Mouse (Mus musculus): Measurements from ENCODE around the gene Dlx3.

The Dlx3 gene

DNA sequence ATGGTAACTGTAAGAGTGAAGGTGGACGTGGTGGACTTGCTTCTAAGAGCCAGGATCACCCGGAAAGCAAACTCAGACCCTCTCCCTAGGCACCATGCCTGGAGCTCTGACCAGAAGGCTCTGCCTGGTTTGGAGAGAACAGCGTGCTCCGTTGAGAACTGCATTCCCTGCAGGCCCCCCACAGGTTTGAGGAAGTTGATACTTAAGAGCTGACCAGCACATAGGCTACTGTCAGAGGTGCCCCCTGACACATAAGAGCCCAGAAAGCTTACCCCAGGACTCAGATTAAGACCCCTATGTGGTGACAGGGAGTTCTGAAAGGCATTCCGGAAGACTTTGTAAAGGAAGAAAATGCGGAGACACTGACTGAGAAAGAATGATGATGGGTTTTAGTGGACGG, 31.6 kb upstream of the Dlx3 start:
- in situ Hi-C loops (cut with MboI, MseI), result no loop called here

GRCm38 (mm10) chr11:95088857-95089779, 30.8 kb upstream of the Dlx3 start:
- in situ Hi-C loops (cut with MboI, MseI), result no loop called here

DNA sequence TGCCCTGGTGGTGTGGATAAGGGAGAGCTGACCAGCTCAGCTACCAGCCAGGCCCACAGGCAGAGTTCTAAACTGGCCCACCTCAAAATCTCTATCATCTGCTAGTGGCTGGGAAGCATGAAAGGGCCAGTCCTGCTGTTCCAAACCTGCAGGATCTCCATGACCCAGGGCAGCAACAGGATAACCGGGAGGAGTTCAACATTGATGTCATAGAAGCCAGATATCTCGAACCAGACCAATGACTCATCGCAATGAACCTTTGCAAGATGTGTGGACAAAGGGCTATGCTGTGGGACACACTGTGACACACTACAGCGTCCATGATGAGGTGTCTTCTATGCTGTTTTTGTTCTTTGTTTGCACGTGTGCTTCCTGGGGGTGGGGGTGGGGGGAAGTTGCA, 26.8 kb upstream of the Dlx3 start:
- in situ Hi-C loops (cut with MboI, MseI), result no loop called here

DNA sequence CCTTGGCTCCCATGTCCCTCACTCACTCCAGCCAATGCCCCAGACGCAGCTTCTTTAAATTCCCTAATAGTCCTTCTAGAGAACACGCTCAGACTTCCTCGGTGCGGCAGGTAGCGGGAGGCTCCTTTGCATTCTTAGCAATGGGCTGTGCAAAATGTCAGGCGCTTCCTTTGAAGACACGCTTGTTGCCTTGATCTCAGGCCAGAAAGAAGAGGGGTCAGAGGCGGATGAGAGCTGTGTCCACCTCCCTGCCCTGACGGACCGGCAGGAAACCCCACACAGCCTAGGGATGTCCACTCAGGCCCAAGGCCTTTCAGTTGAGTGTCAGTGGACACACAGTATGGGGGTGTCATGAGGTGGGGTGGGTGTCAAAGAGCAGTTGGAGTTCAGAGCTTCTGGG, 24.3 kb upstream of the Dlx3 start:
- in situ Hi-C loops (cut with MboI, MseI), result no loop called here

GRCm38 (mm10) chr11:95096608-95097373, 23.1 kb upstream of the Dlx3 start:
- in situ Hi-C loops (cut with MboI, MseI), result no loop called here

DNA sequence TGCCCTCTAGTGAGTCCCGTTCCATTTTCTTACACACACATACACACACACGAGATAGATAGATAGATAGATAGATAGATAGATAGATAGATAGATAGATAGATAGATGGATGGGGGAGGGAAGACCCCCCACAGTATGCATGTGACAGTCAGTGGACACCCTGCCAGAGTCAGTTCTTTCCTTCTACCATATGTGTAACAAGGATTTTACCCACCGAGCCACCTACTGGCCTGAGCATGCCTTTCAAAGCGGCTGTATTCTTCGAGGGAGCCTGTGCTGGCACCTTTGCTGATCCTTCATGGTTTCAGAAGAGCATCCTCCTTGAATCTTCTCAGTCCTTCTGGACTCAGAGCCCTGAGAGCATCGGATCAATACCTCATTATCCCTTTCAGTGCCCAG, 22.0 kb upstream of the Dlx3 start:
- in situ Hi-C loops (cut with MboI, MseI), result no loop called here

GRCm38 (mm10) chr11:95098346-95099095, 21.4 kb upstream of the Dlx3 start:
- in situ Hi-C loops (cut with MboI, MseI), result no loop called here

DNA sequence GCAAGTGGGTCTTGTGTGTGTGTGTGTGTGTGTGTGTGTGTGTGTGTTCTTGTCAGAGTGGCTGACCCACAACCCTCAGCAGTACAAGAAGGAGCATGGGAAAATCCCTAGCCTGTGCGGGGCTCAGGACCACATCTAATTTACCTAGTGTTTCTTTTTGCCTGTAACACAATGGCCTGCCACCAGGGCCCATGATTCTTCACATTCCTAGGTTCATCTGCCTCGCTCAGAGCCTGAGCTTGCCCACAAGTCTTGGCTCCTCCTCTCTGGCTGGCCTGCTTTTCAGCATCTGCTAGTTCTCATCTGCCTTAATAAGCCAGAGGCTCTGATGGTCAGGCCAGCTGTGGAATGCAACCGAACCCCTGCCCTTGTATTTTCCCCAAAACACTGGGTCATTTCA, 19.5 kb upstream of the Dlx3 start:
- in situ Hi-C loops (cut with MboI, MseI), result no loop called here

- in situ Hi-C loops (cut with MboI, MseI), result no loop called here
These were observed 18.7 kb upstream of the Dlx3 start for GRCm38 (mm10) chr11:95101071-95101788.

GRCm38 (mm10) chr11:95102161-95102904, 17.6 kb upstream of the Dlx3 start:
- in situ Hi-C loops (cut with MboI, MseI), result no loop called here

DNA sequence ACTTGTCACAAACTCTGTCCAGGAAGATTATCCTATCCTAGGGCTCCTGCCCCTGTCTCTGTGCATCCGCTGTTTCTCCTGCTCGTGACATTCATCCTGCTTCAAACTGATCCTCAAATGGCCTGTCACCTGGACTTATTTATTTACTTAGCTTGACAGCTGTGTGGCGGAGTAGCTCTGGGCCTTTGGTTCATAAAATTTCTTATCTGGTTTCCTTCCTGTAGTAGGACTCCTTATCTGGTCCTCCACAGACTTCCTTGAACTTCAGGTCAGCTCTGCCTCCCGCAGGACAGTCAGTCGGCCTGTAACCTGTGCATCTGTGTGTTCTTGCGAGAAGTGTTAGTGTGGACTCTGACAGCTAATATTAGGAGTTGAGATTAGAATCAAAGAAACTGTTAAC, 15.7 kb upstream of the Dlx3 start:
- in situ Hi-C loops (cut with MboI, MseI), result no loop called here

DNA sequence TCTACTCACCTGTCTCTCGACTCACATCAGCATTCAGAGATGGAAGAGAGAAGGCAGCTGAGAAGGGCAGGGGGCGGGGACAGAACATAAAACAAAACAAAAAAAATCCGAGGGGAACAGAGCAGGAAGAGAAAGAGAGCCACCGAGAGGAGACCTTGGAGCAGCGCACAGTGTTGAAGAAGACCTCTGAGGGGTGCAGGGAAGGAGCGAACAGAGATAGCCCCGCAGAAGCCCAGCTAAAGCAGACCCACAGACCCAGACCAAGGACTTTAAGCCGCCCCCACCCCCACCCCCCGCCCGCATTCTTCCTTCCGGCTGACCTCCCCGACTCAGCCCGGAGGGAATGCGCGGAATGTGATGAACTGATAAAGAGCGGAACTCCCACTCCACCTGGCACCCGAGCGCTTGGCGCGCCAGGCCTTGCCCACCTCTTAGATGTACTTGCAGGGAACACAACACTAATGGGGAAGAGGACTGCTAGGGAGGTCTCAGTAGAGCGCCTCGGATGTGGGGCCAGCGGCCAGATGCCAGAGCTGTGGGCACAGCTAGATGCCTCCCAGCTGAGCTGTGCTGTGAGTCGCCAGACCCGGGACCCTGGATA, 14.5 kb upstream of the Dlx3 start:
- in situ Hi-C loops (cut with MboI, MseI), result no loop called here

DNA sequence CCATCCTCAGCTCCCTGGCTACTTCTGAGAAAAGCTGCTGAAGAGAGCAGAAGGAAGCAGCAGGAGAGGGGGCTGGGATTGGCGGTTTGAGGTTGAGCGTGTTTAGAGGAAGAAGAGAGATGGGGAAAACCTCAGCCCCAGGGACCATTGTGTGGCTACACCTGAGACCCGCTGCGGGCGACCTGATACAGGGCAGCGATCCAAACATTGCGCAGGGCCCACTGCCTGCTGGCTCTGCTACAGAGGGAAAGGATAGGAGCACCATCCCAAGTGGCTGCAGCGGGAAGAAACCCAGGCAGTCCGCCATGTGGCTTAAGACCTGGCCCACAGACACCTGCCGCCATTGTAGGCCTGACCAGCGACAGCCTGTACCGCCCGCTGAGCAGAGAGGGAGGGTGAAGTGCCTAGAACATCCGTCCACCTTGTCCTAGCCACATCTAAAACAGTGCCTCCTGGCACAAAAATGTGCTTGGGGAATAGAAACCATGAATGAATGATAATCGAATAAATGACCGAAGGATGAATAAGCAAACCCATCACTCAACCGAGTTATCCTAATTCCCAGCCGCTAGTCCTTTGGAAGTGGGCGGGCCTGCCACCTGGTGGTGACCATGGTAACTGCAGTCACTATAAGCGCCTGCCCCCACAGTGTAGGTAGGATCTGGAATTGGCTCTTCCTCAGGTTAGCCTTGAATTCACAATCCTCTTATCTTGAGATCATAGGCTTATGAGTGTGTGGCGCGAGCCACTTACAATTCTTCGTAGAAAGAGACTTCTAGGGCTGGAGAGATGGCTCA, 13.3 kb upstream of the Dlx3 start:
- in situ Hi-C loops (cut with MboI, MseI), result no loop called here

DNA sequence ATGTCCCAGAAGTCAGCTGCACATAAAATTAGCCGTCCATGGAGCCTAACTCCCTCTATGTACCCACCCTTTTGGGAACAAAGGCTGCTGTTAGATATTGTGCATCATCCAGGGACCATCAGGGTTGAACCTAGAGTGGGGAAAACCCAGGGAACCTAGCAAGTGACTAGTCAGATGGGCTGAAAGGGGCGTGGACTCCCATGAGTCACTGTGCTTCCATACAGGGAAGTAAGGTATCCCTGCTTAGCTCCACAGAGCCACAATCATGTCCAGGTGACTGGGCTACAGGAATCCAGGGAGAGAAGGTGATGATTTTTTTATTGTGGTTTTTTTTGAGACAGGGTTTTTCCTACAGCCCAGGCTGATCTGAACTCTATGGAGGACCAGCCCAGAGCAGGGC, 10.9 kb upstream of the Dlx3 start:
- in situ Hi-C loops (cut with MboI, MseI), result no loop called here

GRCm38 (mm10) chr11:95110081-95110480, 9.8 kb upstream of the Dlx3 start:
- in situ Hi-C loops (cut with MboI, MseI), result no loop called here

GRCm38 (mm10) chr11:95117030-95117429, 2.9 kb upstream of the Dlx3 start:
- in situ Hi-C loops (cut with MboI, MseI), result no loop called here

DNA sequence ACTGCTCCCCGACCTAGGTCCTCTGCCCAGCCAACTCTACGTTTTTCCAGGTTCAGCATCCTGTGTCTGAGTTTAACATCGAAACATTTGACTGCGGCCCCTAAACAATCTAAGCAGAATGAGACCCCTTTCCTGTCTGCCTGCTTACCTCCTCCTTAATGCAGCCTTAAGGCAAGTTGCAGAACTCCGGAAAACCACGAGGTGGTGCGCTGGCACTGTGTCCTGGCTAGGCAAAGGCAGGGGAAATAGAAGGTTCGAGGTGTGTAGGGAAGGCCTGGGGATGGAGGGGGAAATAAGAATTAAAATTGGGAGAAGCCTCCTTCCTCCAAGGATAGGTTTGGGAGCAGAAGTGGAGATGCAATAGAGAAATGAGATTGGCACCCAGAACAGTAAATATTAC, 1.4 kb upstream of the Dlx3 start:
- in situ Hi-C loops (cut with MboI, MseI), result no loop called here

DNA sequence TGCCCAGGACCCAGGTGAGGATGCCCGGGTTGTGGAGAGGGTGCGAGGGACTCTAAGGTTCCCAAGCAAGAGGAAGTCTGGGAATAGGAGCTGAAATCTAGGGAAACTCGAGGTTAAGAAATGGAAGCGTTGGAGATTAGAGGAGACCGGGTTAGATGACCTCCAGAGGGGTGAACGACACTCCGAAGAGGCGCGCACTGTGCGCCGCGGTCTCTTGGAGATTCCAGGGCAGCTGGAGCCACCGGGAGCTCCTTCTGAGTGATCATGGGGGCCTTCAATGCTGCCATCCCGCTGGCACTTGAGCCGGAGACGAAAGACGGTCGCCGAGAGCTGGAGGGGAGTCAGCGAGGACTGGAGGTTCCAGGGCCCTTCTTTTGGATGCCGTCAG, 708 bp downstream of the Dlx3 start:
- in situ Hi-C loops (cut with MboI, MseI), result loop anchor here (5.0 kb wide), 1 partner anchor 122 kb away; no protein-coding TSS in a partner anchor
